Mouse (Mus musculus) midbrain, postnatal 0 days (tissue): ENCODE data around the gene Minos1. TPM values are rescaled to one million over a fixed set of nuclear protein-coding genes. Genes with fewer than 3 reads are reported as not detected.

Source experiments
- ATAC-seq: fragments of 200-750 bp; cut with Nextera tagmentation; 2 replicates; pipeline ENCODE4 v1.8.0; 2017; ENCODE audit warnings: moderate number of reproducible peaks, mild to moderate bottlenecking, moderate TSS enrichment, moderate library complexity; ENCODE audit not compliant: low FRiP score
- DNase-seq: peaks from one replicate; pipeline ENCODE4 v3.0.0-alpha.2; 2015; ENCODE audit warnings: low spot score
- H3K27ac ChIP-seq: fragments of 300-500 bp; sonication (generic); 2 replicates; pipeline ENCODE4 v1.5.1; 2014; ENCODE audit warnings: low read depth, mild to moderate bottlenecking, low read length, mixed read lengths
- H3K27me3 ChIP-seq: fragments of 300-500 bp; sonication (generic); 2 replicates; pipeline ENCODE4 v1.6.1; 2014; ENCODE audit warnings: low read length, control low read depth, mixed read lengths; ENCODE audit not compliant: insufficient read depth
- H3K36me3 ChIP-seq: fragments of 300-500 bp; sonication (generic); 2 replicates; pipeline ENCODE4 v1.6.1; 2014; ENCODE audit warnings: low read length, control low read depth, mixed read lengths; ENCODE audit not compliant: insufficient read depth
- H3K4me1 ChIP-seq: fragments of 300-500 bp; sonication (generic); 2 replicates; pipeline ENCODE4 v1.6.1; 2014; ENCODE audit warnings: mild to moderate bottlenecking, control low read depth, antibody characterized with exemption, low read length, mixed read lengths; ENCODE audit not compliant: insufficient read depth
- H3K4me2 ChIP-seq: fragments of 300-500 bp; sonication (generic); 2 replicates; pipeline ENCODE4 v1.6.1; 2014; ENCODE audit warnings: low read depth, mild to moderate bottlenecking, low read length, mixed read lengths; ENCODE audit not compliant: poor library complexity, severe bottlenecking
- H3K4me3 ChIP-seq: fragments of 300-500 bp; sonication (generic); 2 replicates; pipeline ENCODE4 v1.5.1; 2014; ENCODE audit warnings: low read depth, mild to moderate bottlenecking, low read length, moderate library complexity
- H3K9ac ChIP-seq: fragments of 300-500 bp; sonication (generic); replicated peaks from 2 replicates; pipeline ENCODE4 v1.6.1; 2014; ENCODE audit warnings: mild to moderate bottlenecking, low read length, moderate library complexity, mixed read lengths; ENCODE audit not compliant: poor library complexity, severe bottlenecking
- H3K9me3 ChIP-seq: fragments of 300-500 bp; sonication (generic); 2 replicates; pipeline ENCODE4 v1.6.1; 2016; ENCODE audit warnings: low read length, control low read depth
- CTCF ChIP-seq: IDR thresholded peaks from 2 replicates; pipeline ENCODE4 v1.5.1; 2016; ENCODE audit warnings: antibody characterized with exemption, mild to moderate bottlenecking
- WGBS: fragments of 180-500 bp; shearing (Covaris S2); extraction: QIAGEN DNeasy Blood & Tissue Kit; methylation state at CpG from one replicate; pipeline ENCODE4 v1.1.7; 2014; 5-methylcytosine and 5-hydroxymethylcytosine counted together
- polyA plus RNA-seq: library from polyadenylated mRNA; unstranded; fragments of >200 nt; fragmentation: Nextera tagmentation; extraction: Ambion mirVana; gene quantifications from 2 replicates; pipeline ENCODE4 v1.2.1, GENCODE M21; 2015
- total RNA-seq: library from RNA; depleted of rRNA; stranded (reverse); fragments of >200 nt; gene quantifications from 2 replicates; pipeline ENCODE4 v1.2.3, GENCODE M21; 2014

The Minos1 gene
- total and polyA plus RNA-seq, 2 experiments from 2014 or later: 21.9 to 397 TPM

- H3K4me2 ChIP-seq: no peak overlapping the region
- H3K9ac ChIP-seq: no peak overlapping the region
- no peaks in the 10 kb centered on the region for H3K36me3 ChIP-seq
- no peak for DNase-seq
- no peak overlapping the region for H3K27ac ChIP-seq
- H3K9me3 ChIP-seq: no peaks in the 10 kb centered on the region
- TF ChIP-seq CTCF: no peak
- H3K4me1 ChIP-seq: no peaks in the 10 kb centered on the region
- no peak for ATAC-seq
- H3K4me3 ChIP-seq: no peak overlapping the region
- no peaks in the 10 kb centered on the region for H3K27me3 ChIP-seq
- 72% methylated on average over 6 of the region's 6 CpGs for WGBS
Measured at GRCm38 (mm10) chr4:139176023-139176422, 45.1 kb upstream of the Minos1 start.

DNA sequence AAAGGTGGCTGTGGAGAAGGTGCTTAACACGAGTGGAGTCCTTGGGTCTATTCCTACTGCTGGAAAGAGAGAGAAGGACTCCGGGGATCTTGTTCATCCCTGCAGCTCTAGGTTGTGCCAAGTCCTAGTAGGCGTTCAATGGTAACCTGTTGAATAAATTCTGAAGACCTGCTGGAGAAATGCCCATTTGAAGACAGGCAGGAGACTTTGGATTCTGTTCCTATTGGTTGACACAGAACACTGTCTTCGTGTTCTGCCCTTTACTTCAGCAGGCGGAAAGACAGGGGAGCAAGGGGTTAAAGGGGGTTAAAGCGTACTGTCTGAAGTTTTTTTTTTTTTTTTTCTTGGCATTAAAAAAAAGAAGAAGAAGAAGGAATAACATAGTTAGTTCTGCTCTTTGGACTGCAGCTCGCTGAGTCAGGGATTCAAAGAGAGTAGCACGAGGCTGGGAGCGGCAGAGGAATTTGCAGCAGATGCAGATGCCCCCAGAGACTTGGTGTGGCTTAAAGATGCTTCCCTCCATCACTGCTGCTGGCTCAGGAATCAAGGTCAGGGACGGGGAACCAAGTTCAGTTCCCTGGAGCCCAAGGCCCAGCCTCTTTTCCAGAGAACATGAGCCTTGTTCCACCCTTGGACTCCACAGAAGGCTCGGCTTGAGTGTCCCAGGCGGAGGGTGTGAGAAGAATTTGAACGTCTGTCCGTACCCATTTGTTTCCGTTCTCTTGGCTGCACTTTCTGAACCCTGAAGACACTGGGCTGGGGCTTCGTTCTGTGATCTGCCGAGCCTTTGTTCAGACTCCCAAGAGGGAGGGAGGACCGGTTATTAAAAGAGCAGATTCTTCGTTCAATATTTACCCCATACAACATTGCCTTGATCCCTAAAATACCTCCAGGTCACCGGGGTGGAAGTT, 44.4 kb upstream of the Minos1 start:
- peak; percentile 31 for DNase-seq

DNA sequence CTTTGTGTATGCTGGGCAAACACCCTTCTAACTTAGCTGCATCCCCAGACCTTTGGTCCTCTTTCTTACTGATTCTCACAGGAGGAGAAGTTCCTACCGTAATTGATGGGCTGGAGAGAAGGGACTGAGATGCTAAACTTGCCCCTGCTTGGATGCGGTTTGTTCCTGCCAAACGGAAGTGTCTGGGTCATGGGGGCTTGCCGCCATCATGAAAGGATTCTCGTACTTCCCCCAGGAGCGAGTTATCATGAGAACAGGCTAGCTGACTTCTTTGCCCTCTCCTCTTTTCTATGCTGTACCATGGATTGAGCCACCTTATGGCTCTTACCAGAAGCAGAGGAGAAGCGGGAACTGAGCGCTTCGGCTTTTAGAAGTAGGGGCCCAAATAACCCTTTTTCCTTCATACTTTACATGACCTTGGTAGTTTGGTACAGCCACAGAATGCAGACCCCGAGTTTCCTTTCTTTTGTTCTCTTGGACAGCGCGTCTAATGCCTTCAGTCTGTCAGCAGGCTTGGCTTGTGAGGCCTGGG, 38.9 kb upstream of the Minos1 start:
- Histone ChIP-seq H3K9ac (no peak overlapping the region), H3K4me3 (no peak overlapping the region), H3K27ac (no peak overlapping the region), H3K9me3 (no peaks in the 10 kb centered on the region), H3K4me2 (no peak overlapping the region), H3K4me1 (no peaks in the 10 kb centered on the region), H3K36me3 (no peaks in the 10 kb centered on the region), H3K27me3 (no peaks in the 10 kb centered on the region)
- TF ChIP-seq CTCF: no peak
- no peak for ATAC-seq
- no peak for DNase-seq
- WGBS: 58% methylated on average over 12 of the region's 12 CpGs

More for the DNA sequence above, 44.4 kb upstream of the Minos1 start:
- ATAC-seq: no peak
- no peak for TF ChIP-seq CTCF
- Histone ChIP-seq H3K4me2 (no peak overlapping the region), H3K4me3 (no peak overlapping the region), H3K27ac (0 out of 2 replicates have a peak overlapping the region, but pooled peaks have one; percentile 8), H3K4me1 (no peaks in the 10 kb centered on the region), H3K36me3 (no peaks in the 10 kb centered on the region), H3K9me3 (no peaks in the 10 kb centered on the region), H3K27me3 (no peaks in the 10 kb centered on the region), H3K9ac (no peak overlapping the region)
- 57% methylated on average over 20 of the region's 20 CpGs for WGBS

GRCm38 (mm10) chr4:139168985-139169747, 38.3 kb upstream of the Minos1 start:
- H3K4me1 ChIP-seq: no peaks in the 10 kb centered on the region
- H3K9me3 ChIP-seq: no peaks in the 10 kb centered on the region
- no peak overlapping the region for H3K9ac ChIP-seq
- ATAC-seq: no peak
- no peaks in the 10 kb centered on the region for H3K36me3 ChIP-seq
- no peak overlapping the region for H3K27ac ChIP-seq
- DNase-seq: no peak
- 76% methylated on average over 15 of the region's 15 CpGs for WGBS
- no peak for TF ChIP-seq CTCF
- H3K27me3 ChIP-seq: no peaks in the 10 kb centered on the region
- no peak overlapping the region for H3K4me2 ChIP-seq
- H3K4me3 ChIP-seq: no peak overlapping the region

- ATAC-seq (no peak), DNase-seq (no peak)
- TF ChIP-seq CTCF: no peak
- Histone ChIP-seq H3K4me2 (no peak overlapping the region), H3K9me3 (no peaks in the 10 kb centered on the region), H3K4me3 (no peak overlapping the region), H3K4me1 (no peaks in the 10 kb centered on the region), H3K9ac (no peak overlapping the region), H3K27me3 (no peaks in the 10 kb centered on the region), H3K27ac (no peak overlapping the region), H3K36me3 (no peaks in the 10 kb centered on the region)
- 81% methylated on average over 8 of the region's 8 CpGs for WGBS
Measured at GRCm38 (mm10) chr4:139167107-139167506, 36.2 kb upstream of the Minos1 start.
